Mouse (Mus musculus): ENCODE measurements around the gene Zswim3.

- no peak for TF ChIP-seq CTCF (conservative IDR thresholded peaks at IDR 0.05; ENCODE audit: low read length)
- TF ChIP-seq NANOG (IDR thresholded peaks at IDR 0.05; ENCODE audit: borderline replicate concordance, low read length): no peak
- TF ChIP-seq POU5F1 (IDR thresholded peaks at IDR 0.05; ENCODE audit: borderline replicate concordance, low read length): no peak
These were observed 23.0 kb upstream of the Zswim3 start for GRCm38 (mm10) chr2:164781876-164782275.
